Mouse (Mus musculus) myocyte (in vitro differentiated cells): ENCODE data around the gene Ankub1. TPM values are rescaled to one million over a fixed set of nuclear protein-coding genes. Genes with fewer than 3 reads are reported as not detected.

ENCODE experiments used
- H3K27me3 ChIP-seq: one replicate; pipeline ENCODE4 v1.6.1; 2011; ENCODE audit not compliant: control insufficient read depth, insufficient read depth, insufficient read length
- H3K36me3 ChIP-seq: one replicate; pipeline ENCODE4 v1.6.1; 2011; ENCODE audit not compliant: control insufficient read depth, insufficient read depth
- H3K4me2 ChIP-seq: one replicate; pipeline ENCODE4 v1.6.1; 2011; ENCODE audit warnings: low read depth, control low read depth
- H3K4me3 ChIP-seq: one replicate; pipeline ENCODE4 v1.5.1; 2011; ENCODE audit warnings: mild to moderate bottlenecking, control low read depth, moderate library complexity
- H3K79me2 ChIP-seq: one replicate; pipeline ENCODE4 v1.6.1; 2011; ENCODE audit not compliant: control insufficient read depth, insufficient read depth
- H3ac ChIP-seq: one replicate; pipeline ENCODE4 v1.6.1; 2011; ENCODE audit not compliant: control insufficient read depth, insufficient read length
- CEBPB ChIP-seq: IDR thresholded peaks from 2 replicates; pipeline ENCODE4 v1.6.1; 2011; ENCODE audit warnings: mild to moderate bottlenecking, moderate library complexity; ENCODE audit not compliant: poor library complexity, insufficient read depth, severe bottlenecking
- E2F4 ChIP-seq: IDR thresholded peaks from one replicate; pipeline ENCODE4 v1.6.1; 2011; ENCODE audit warnings: mild to moderate bottlenecking, control low read depth, moderate library complexity; ENCODE audit not compliant: insufficient read depth
- MAX ChIP-seq: IDR thresholded peaks from one replicate; pipeline ENCODE4 v1.6.1; 2011; ENCODE audit warnings: low read depth, mild to moderate bottlenecking, control low read depth
- MYOD1 ChIP-seq, 3 experiments: IDR thresholded peaks; one replicate each; pipeline ENCODE4 v1.6.1; 2011; ENCODE audit warnings: control low read depth in 2 of 3, low read depth in 2 of 3, mild to moderate bottlenecking in 2 of 3, moderate library complexity in 1 of 3; ENCODE audit not compliant: insufficient read length in 2 of 3, control insufficient read depth in 1 of 3
- MYOG ChIP-seq, 3 experiments: IDR thresholded peaks; one replicate each; pipeline ENCODE4 v1.6.1; 2011; ENCODE audit warnings: control low read depth in 2 of 3, low read depth in 2 of 3, mild to moderate bottlenecking in 2 of 3; ENCODE audit not compliant: insufficient read length in 2 of 3, control insufficient read depth in 1 of 3, insufficient read depth in 1 of 3
- POLR2A ChIP-seq: IDR thresholded peaks from one replicate; pipeline ENCODE4 v1.6.1; 2011; ENCODE audit warnings: low read depth, mild to moderate bottlenecking, control low read depth, moderate library complexity; ENCODE audit not compliant: insufficient read length
- POLR2AphosphoS2 ChIP-seq: IDR thresholded peaks from one replicate; pipeline ENCODE4 v1.6.1; 2011; ENCODE audit warnings: low read depth, control low read depth; ENCODE audit not compliant: insufficient read length
- REST ChIP-seq: IDR thresholded peaks from one replicate; pipeline ENCODE4 v1.6.1; 2011; ENCODE audit warnings: mild to moderate bottlenecking, control low read depth, moderate library complexity; ENCODE audit not compliant: insufficient read depth, insufficient read length
- SRF ChIP-seq: IDR thresholded peaks from one replicate; pipeline ENCODE4 v1.6.1; 2011; ENCODE audit warnings: low read depth; ENCODE audit not compliant: control insufficient read depth, insufficient read length
- TCF12 ChIP-seq: IDR thresholded peaks from one replicate; pipeline ENCODE4 v1.6.1; 2011; ENCODE audit warnings: mild to moderate bottlenecking, control low read depth; ENCODE audit not compliant: poor library complexity, insufficient read depth, severe bottlenecking
- TCF3 ChIP-seq: IDR thresholded peaks from one replicate; pipeline ENCODE4 v1.6.1; 2011; ENCODE audit warnings: low read depth, control low read depth; ENCODE audit not compliant: insufficient read length
- USF1 ChIP-seq: IDR thresholded peaks from one replicate; pipeline ENCODE4 v1.6.1; 2011; ENCODE audit warnings: low read depth, mild to moderate bottlenecking, control low read depth, moderate library complexity
- polyA plus RNA-seq: library from polyadenylated mRNA; unstranded; fragments of >200 nt; fragmentation: generic; extraction: Trizol; gene quantifications from one replicate; pipeline ENCODE4 v1.2.1, GENCODE M21; 2012; ENCODE audit warnings: missing spikeins

The Ankub1 gene
- polyA plus RNA-seq, 1 experiment: not detected

DNA sequence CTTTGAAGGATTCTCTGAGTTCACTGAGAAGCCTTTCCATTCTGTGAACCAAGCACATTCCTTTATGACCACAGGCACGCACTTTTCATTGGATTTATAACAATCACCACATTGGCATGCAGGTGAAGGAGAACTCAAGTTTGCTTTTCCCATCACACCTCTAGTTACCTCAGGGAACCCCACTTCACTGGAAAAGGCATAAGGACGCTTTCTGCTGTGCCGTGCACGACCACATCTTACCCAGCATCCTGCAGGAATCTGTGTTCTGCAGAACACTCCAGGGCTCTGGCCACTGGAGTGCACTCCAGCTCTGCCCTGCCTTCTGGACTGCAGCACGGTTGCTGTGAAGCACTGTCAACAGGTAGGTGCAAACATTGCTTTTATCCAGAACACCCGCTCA, 55.0 kb downstream of the Ankub1 start:
- Histone ChIP-seq H3K36me3 (peaks cover 5% of the 10 kb centered on the region), H3K4me3 (no peak overlapping the region), H3ac (no peak overlapping the region), H3K4me2 (no peak overlapping the region), H3K79me2 (no peaks in the 10 kb centered on the region), H3K27me3 (no peaks in the 10 kb centered on the region)
- TF ChIP-seq MAX (no peak), E2F4 (no peak), USF1 (no peak), MYOG (IDR thresholded peaks at IDR 0.05; ENCODE audit: control insufficient read depth in 1 of 3, insufficient read depth in 1 of 3, insufficient read length in 2 of 3, low read depth in 2 of 3) (no peak), POLR2A (no peak), POLR2AphosphoS2 (no peak), SRF (no peak), TCF3 (no peak), TCF12 (no peak), CEBPB (no peak), MYOD1 (IDR thresholded peaks at IDR 0.05; ENCODE audit: control insufficient read depth in 1 of 3, insufficient read length in 2 of 3, low read depth in 2 of 3) (no peak)

DNA sequence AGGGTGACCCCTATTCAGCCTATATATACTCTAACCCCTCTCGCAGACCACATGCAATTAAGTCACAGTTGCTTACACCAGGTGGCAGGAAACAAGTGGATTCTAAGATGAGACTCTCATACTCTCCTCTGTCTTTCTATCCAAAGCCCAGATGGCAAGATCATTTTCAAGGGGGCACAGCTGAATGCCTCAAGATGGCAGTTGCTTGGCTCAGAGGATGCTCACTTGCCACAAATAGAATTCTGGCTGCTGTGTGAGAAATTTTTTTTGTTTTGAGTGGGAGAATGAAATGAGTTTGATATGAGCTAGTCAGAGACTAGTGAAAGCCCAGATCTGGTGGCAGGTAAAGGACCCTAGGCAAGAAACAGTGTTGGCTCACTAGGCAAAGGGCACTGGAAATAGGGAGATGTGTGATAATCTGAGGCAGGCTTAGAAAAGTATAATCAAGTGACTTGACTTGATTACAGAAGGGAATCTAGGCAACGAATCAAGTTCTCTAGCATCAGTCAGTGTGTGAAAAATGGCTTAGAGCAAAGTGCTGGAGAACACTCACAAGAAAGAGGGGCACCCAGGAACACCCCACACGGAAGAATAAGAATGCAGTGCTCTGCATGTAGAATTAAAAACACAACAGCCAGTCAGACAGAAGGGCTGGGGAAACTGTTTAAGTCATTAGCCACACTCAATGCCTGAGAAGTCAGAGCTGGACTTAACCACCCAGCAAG, 57.7 kb downstream of the Ankub1 start:
- TF ChIP-seq TCF12 (peak; percentile 39), MYOD1 (IDR thresholded peaks at IDR 0.05; ENCODE audit: control insufficient read depth in 1 of 3, insufficient read length in 2 of 3, low read depth in 2 of 3) (peak in 2 of 3 experiments; percentile 18 to 47), MYOG (IDR thresholded peaks at IDR 0.05; ENCODE audit: control insufficient read depth in 1 of 3, insufficient read depth in 1 of 3, insufficient read length in 2 of 3, low read depth in 2 of 3) (peak in 2 of 3 experiments; percentile 37 to 50), POLR2A (no peak)
- Histone ChIP-seq H3K4me2 (no peak overlapping the region), H3K36me3 (no peaks in the 10 kb centered on the region), H3K4me3 (no peak overlapping the region), H3ac (no peak overlapping the region), H3K79me2 (no peaks in the 10 kb centered on the region), H3K27me3 (no peaks in the 10 kb centered on the region)

DNA sequence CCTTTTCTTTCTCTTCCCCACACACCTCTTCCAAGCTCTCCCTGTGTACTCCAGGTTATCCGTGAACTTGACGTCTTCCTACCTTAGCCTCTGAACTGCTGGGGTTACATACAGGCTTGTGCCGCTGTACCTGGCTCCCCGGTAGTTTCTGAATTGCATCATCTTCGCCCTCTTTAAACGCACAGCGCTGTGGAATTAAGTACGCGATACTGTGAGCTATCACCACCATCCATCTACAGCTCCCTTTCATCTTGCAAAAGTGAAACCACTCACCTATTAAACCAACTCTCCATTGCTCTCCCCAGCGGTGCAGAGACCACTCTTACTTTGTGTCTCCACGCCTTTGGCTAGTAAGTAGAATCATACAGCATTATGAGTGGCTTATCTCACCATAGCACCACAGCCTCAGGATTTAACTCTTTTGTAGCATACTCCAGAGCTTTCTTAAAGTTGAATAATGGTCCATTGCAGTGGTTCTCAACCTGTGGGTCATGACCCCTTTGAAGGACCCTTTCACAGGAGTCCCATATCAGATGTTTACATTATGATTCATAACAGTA, 65.6 kb downstream of the Ankub1 start:
- Histone ChIP-seq H3K36me3 (no peaks in the 10 kb centered on the region), H3K4me2 (no peak overlapping the region), H3ac (no peak overlapping the region), H3K27me3 (no peaks in the 10 kb centered on the region), H3K79me2 (no peaks in the 10 kb centered on the region), H3K4me3 (no peak overlapping the region)
- TF ChIP-seq E2F4 (no peak), MYOD1 (IDR thresholded peaks at IDR 0.05; ENCODE audit: control insufficient read depth in 1 of 3, insufficient read length in 2 of 3, low read depth in 2 of 3) (no peak), REST (no peak), TCF12 (no peak), MAX (no peak), USF1 (no peak), TCF3 (no peak), SRF (no peak), MYOG (IDR thresholded peaks at IDR 0.05; ENCODE audit: control insufficient read depth in 1 of 3, insufficient read depth in 1 of 3, insufficient read length in 2 of 3, low read depth in 2 of 3) (no peak), CEBPB (no peak), POLR2A (no peak), POLR2AphosphoS2 (no peak)

DNA sequence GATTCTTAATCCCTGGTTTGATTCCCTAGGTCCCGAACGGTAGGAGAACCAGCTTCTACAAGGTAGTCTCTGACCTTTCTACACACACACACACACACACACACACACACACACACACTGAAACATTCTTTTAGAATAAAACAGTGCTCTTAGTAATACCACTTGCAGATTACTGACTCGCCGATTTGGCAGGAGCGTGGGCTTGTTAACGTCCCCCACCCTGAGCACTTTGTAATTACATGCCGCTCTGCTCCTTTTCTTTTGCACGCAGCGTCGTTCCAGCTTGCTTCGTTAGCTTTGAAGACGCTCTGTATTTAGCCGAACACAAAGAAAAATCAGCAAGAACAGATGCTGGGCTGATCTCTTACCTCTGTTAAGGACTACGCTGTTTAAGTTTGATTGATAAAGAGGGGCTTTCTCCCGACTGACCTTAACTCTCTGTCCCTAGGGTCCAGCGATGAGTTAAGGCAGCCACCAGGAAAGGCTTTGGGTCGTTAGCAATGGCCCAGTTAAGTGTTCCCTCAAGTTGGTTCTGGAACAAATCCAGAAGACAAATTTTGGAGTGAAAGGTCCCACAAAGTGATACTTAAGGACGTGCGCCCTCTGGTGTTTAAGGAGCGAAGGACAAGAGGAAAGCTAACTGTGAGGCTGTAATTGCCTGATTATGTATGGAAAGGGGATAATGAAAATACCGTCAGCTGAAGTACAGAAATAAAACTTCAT, 67.2 kb downstream of the Ankub1 start:
- H3ac ChIP-seq: no peak overlapping the region

More for the DNA sequence above, 67.2 kb downstream of the Ankub1 start:
- Histone ChIP-seq H3K36me3 (no peaks in the 10 kb centered on the region), H3K4me2 (peak overlapping the region; percentile 76), H3K4me3 (peak overlapping the region; percentile 2), H3K27me3 (no peaks in the 10 kb centered on the region), H3K79me2 (no peaks in the 10 kb centered on the region)
- TF ChIP-seq E2F4: no peak
- TF ChIP-seq TCF3: no peak
- no peak for TF ChIP-seq MAX
- TF ChIP-seq TCF12: no peak
- no peak for TF ChIP-seq CEBPB
- TF ChIP-seq POLR2A: no peak
- no peak for TF ChIP-seq POLR2AphosphoS2
- TF ChIP-seq MYOD1 (IDR thresholded peaks at IDR 0.05; ENCODE audit: control insufficient read depth in 1 of 3, insufficient read length in 2 of 3, low read depth in 2 of 3): no peak
- TF ChIP-seq MYOG (IDR thresholded peaks at IDR 0.05; ENCODE audit: control insufficient read depth in 1 of 3, insufficient read depth in 1 of 3, insufficient read length in 2 of 3, low read depth in 2 of 3): no peak
- TF ChIP-seq SRF: no peak
- no peak for TF ChIP-seq USF1
- no peak for TF ChIP-seq REST
